Mouse (Mus musculus): ENCODE data around the gene Hsd17b12. TPM values are rescaled to one million over a fixed set of nuclear protein-coding genes. Genes with fewer than 3 reads are reported as not detected.

Gene Hsd17b12
- polyA plus RNA-seq, 1 experiment from 2014 or later: 138 TPM

- no peak for ATAC-seq (ENCODE audit: insufficient read depth, low FRiP score, low read depth)
Measured at GRCm38 (mm10) chr2:94157051-94157450, 713 bp downstream of the Hsd17b12 start.

GRCm38 (mm10) chr2:94145146-94145542 lies 12.6 kb downstream of the Hsd17b12 start:
- ATAC-seq (ENCODE audit: insufficient read depth, low FRiP score, low read depth): no peak

More at GRCm38 (mm10) chr2:94157051-94157450, 713 bp downstream of the Hsd17b12 start:
- peak overlapping the region; percentile 92 for H3K27ac ChIP-seq
- H3K4me3 ChIP-seq (replicated peaks): peak overlapping the region; percentile 92
- no peaks in the 10 kb centered on the region for H3K27me3 ChIP-seq (replicated peaks)
- H3K4me1 ChIP-seq: peaks cover 9% of the 10 kb centered on the region; the same call in 1 of the 2 replicates
- no peaks in the 10 kb centered on the region for H3K9me3 ChIP-seq
- H3K4me2 ChIP-seq: peak overlapping the region; percentile 62
- WGBS: 1% methylated on average over 10 of the region's 10 CpGs
- no peaks in the 10 kb centered on the region for H3K36me3 ChIP-seq
- H3K9ac ChIP-seq: peak overlapping the region; percentile 89

GRCm38 (mm10) chr2:94144520-94145145 lies 13.1 kb downstream of the Hsd17b12 start:
- Histone ChIP-seq H3K27me3 (replicated peaks) (no peaks in the 10 kb centered on the region), H3K9me3 (no peaks in the 10 kb centered on the region), H3K27ac (no peak overlapping the region), H3K9ac (no peak overlapping the region), H3K36me3 (no peaks in the 10 kb centered on the region), H3K4me1 (no peaks in the 10 kb centered on the region), H3K4me2 (no peak overlapping the region), H3K4me3 (replicated peaks) (no peak overlapping the region)
- 71% methylated on average over 7 of the region's 7 CpGs for WGBS
- no peak for ATAC-seq (ENCODE audit: insufficient read depth, low FRiP score, low read depth)

More at GRCm38 (mm10) chr2:94145146-94145542, 12.6 kb downstream of the Hsd17b12 start:
- no peaks in the 10 kb centered on the region for H3K4me1 ChIP-seq
- no peak overlapping the region for H3K4me3 ChIP-seq (replicated peaks)
- no peaks in the 10 kb centered on the region for H3K36me3 ChIP-seq
- H3K9ac ChIP-seq: no peak overlapping the region
- no peak overlapping the region for H3K4me2 ChIP-seq
- no peak overlapping the region for H3K27ac ChIP-seq
- no peaks in the 10 kb centered on the region for H3K9me3 ChIP-seq
- no peaks in the 10 kb centered on the region for H3K27me3 ChIP-seq (replicated peaks)
- 52% methylated on average over 2 of the region's 2 CpGs for WGBS

- Histone ChIP-seq H3K27me3 (replicated peaks) (no peaks in the 10 kb centered on the region), H3K4me3 (replicated peaks) (no peak overlapping the region), H3K9me3 (no peaks in the 10 kb centered on the region), H3K36me3 (no peaks in the 10 kb centered on the region), H3K4me1 (no peaks in the 10 kb centered on the region), H3K9ac (no peak overlapping the region), H3K27ac (no peak overlapping the region), H3K4me2 (no peak overlapping the region)
- 52% methylated on average over 3 of the region's 3 CpGs for WGBS
- no peak for ATAC-seq (ENCODE audit: insufficient read depth, low FRiP score, low read depth)
Measured at GRCm38 (mm10) chr2:94141293-94141692, 16.5 kb downstream of the Hsd17b12 start.

GRCm38 (mm10) chr2:94138469-94139390 lies 19.0 kb downstream of the Hsd17b12 start:
- Histone ChIP-seq H3K9ac (no peak overlapping the region), H3K27ac (no peak overlapping the region), H3K36me3 (no peaks in the 10 kb centered on the region), H3K27me3 (replicated peaks) (no peaks in the 10 kb centered on the region), H3K4me1 (no peaks in the 10 kb centered on the region), H3K9me3 (no peaks in the 10 kb centered on the region), H3K4me2 (no peak overlapping the region), H3K4me3 (replicated peaks) (no peak overlapping the region)
- no peak for ATAC-seq (ENCODE audit: insufficient read depth, low FRiP score, low read depth)
- WGBS: 72% methylated on average over 3 of the region's 3 CpGs

- H3K9me3 ChIP-seq: no peaks in the 10 kb centered on the region
- no peaks in the 10 kb centered on the region for H3K36me3 ChIP-seq
- no peak overlapping the region for H3K9ac ChIP-seq
- no peaks in the 10 kb centered on the region for H3K27me3 ChIP-seq (replicated peaks)
- H3K4me2 ChIP-seq: no peak overlapping the region
- ATAC-seq (ENCODE audit: insufficient read depth, low FRiP score, low read depth): no peak
- H3K27ac ChIP-seq: no peak overlapping the region
- no peak overlapping the region for H3K4me3 ChIP-seq (replicated peaks)
- no peaks in the 10 kb centered on the region for H3K4me1 ChIP-seq
- 84% methylated on average over 3 of the region's 3 CpGs for WGBS
Measured at GRCm38 (mm10) chr2:94136837-94137236, 20.9 kb downstream of the Hsd17b12 start.

GRCm38 (mm10) chr2:94128496-94128895 lies 29.3 kb downstream of the Hsd17b12 start:
- H3K9me3 ChIP-seq: no peaks in the 10 kb centered on the region
- H3K36me3 ChIP-seq: no peaks in the 10 kb centered on the region
- no peak overlapping the region for H3K4me2 ChIP-seq
- whole genome bisulfite sequencing: 64% methylated on average over 3 of the region's 3 CpGs
- H3K27me3 ChIP-seq (replicated peaks): no peaks in the 10 kb centered on the region
- no peaks in the 10 kb centered on the region for H3K4me1 ChIP-seq
- no peak for ATAC-seq (ENCODE audit: insufficient read depth, low FRiP score, low read depth)
- H3K4me3 ChIP-seq (replicated peaks): no peak overlapping the region
- H3K27ac ChIP-seq: no peak overlapping the region
- no peak overlapping the region for H3K9ac ChIP-seq

GRCm38 (mm10) chr2:94122182-94123041 lies 35.4 kb downstream of the Hsd17b12 start:
- H3K9me3 ChIP-seq: no peaks in the 10 kb centered on the region
- 46% methylated on average over 7 of the region's 7 CpGs for WGBS
- no peaks in the 10 kb centered on the region for H3K27me3 ChIP-seq (replicated peaks)
- H3K4me2 ChIP-seq: peak overlapping the region; percentile 23; the same call in 1 of the 2 replicates
- ATAC-seq (ENCODE audit: insufficient read depth, low FRiP score, low read depth): no peak
- H3K4me1 ChIP-seq: peaks cover 5% of the 10 kb centered on the region; the same call in 1 of the 2 replicates
- H3K27ac ChIP-seq: peak overlapping the region; percentile 72
- no peak overlapping the region for H3K4me3 ChIP-seq (replicated peaks)
- H3K36me3 ChIP-seq: no peaks in the 10 kb centered on the region
- H3K9ac ChIP-seq: no peak overlapping the region

GRCm38 (mm10) chr2:94103758-94104157 lies 54.0 kb downstream of the Hsd17b12 start:
- ATAC-seq (ENCODE audit: insufficient read depth, low FRiP score, low read depth): no peak
- Histone ChIP-seq H3K9ac (no peak overlapping the region), H3K36me3 (no peaks in the 10 kb centered on the region), H3K27ac (no peak overlapping the region), H3K27me3 (replicated peaks) (no peaks in the 10 kb centered on the region), H3K4me3 (replicated peaks) (no peak overlapping the region), H3K4me1 (no peaks in the 10 kb centered on the region), H3K4me2 (no peak overlapping the region), H3K9me3 (no peaks in the 10 kb centered on the region)
- 97% methylated on average over 2 of the region's 2 CpGs for WGBS

- H3K27ac ChIP-seq: no peak overlapping the region
- no peak overlapping the region for H3K4me2 ChIP-seq
- no peaks in the 10 kb centered on the region for H3K36me3 ChIP-seq
- H3K9ac ChIP-seq: no peak overlapping the region
- WGBS: 89% methylated on average over 1 of the region's 1 CpGs
- H3K4me1 ChIP-seq: no peaks in the 10 kb centered on the region
- ATAC-seq (ENCODE audit: insufficient read depth, low FRiP score, low read depth): no peak
- H3K27me3 ChIP-seq (replicated peaks): no peaks in the 10 kb centered on the region
- no peak overlapping the region for H3K4me3 ChIP-seq (replicated peaks)
- no peaks in the 10 kb centered on the region for H3K9me3 ChIP-seq
Measured at GRCm38 (mm10) chr2:94089901-94090300, 67.9 kb downstream of the Hsd17b12 start.

- H3K4me3 ChIP-seq (replicated peaks): no peak overlapping the region
- WGBS: 80% methylated on average over 5 of the region's 5 CpGs
- no peaks in the 10 kb centered on the region for H3K36me3 ChIP-seq
- no peaks in the 10 kb centered on the region for H3K27me3 ChIP-seq (replicated peaks)
- no peaks in the 10 kb centered on the region for H3K4me1 ChIP-seq
- no peak for ATAC-seq (ENCODE audit: insufficient read depth, low FRiP score, low read depth)
- no peaks in the 10 kb centered on the region for H3K9me3 ChIP-seq
- H3K4me2 ChIP-seq: no peak overlapping the region
- no peak overlapping the region for H3K27ac ChIP-seq
- H3K9ac ChIP-seq: no peak overlapping the region
Measured at GRCm38 (mm10) chr2:94069482-94069881, 88.3 kb downstream of the Hsd17b12 start.

All from stomach, embryonic 15.5 days (tissue).